Mouse (Mus musculus): ENCODE measurements around the gene Med21.

GRCm38 (mm10) chr6:146666811-146667210 is 24.5 kb downstream of the Med21 start:
- TF ChIP-seq CTCF (IDR thresholded peaks at IDR 0.05; ENCODE audit: low read depth): no peak
- TF ChIP-seq EP300 (IDR thresholded peaks at IDR 0.05; ENCODE audit: low read depth): no peak

All from liver, postnatal 0 days (tissue).